Mouse (Mus musculus) neural tube, embryonic 15.5 days (tissue): Measurements from ENCODE around the gene Atp6v1d. TPM values are rescaled to one million over a fixed set of nuclear protein-coding genes. Genes with fewer than 3 reads are reported as not detected.
A peak's percentile ranks its signal among the peaks of the same experiment; 100 is the strongest.

Source experiments
- ATAC-seq: fragments of 200-750 bp; cut with Nextera tagmentation; 2 replicates; pipeline ENCODE4 v1.8.0; 2017; ENCODE audit warnings: mild to moderate bottlenecking, moderate TSS enrichment, moderate library complexity; ENCODE audit not compliant: low FRiP score
- H3K27ac ChIP-seq: fragments of 300-500 bp; sonication (generic); replicated peaks from 2 replicates; pipeline ENCODE4 v1.5.1; 2015; ENCODE audit warnings: mild to moderate bottlenecking, inconsistent platforms
- H3K27me3 ChIP-seq: fragments of 300-500 bp; sonication (generic); replicated peaks from 2 replicates; pipeline ENCODE4 v1.6.1; 2015; ENCODE audit warnings: inconsistent platforms
- H3K36me3 ChIP-seq: fragments of 300-500 bp; sonication (generic); 2 replicates; pipeline ENCODE4 v1.6.1; 2015; ENCODE audit warnings: inconsistent platforms
- H3K4me1 ChIP-seq: fragments of 300-500 bp; sonication (generic); 2 replicates; pipeline ENCODE4 v1.6.1; 2015; ENCODE audit warnings: inconsistent platforms
- H3K4me2 ChIP-seq: fragments of 300-500 bp; sonication (generic); 2 replicates; pipeline ENCODE4 v1.6.1; 2015; ENCODE audit warnings: inconsistent platforms, mild to moderate bottlenecking, moderate library complexity
- H3K4me3 ChIP-seq: fragments of 300-500 bp; sonication (generic); replicated peaks from 2 replicates; pipeline ENCODE4 v1.5.1; 2015; ENCODE audit warnings: mild to moderate bottlenecking, inconsistent platforms
- H3K9ac ChIP-seq: fragments of 300-500 bp; sonication (generic); replicated peaks from 2 replicates; pipeline ENCODE4 v1.6.1; 2015; ENCODE audit warnings: mild to moderate bottlenecking, inconsistent platforms
- H3K9me3 ChIP-seq: fragments of 300-500 bp; sonication (generic); replicated peaks from 2 replicates; pipeline ENCODE4 v1.6.1; 2016; ENCODE audit warnings: inconsistent platforms
- WGBS: fragments of 180-500 bp; shearing (Covaris S2); methylation state at CpG from one replicate; pipeline ENCODE4 v1.1.7; 2015; ENCODE audit warnings: mixed read lengths; 5-methylcytosine and 5-hydroxymethylcytosine counted together
- polyA plus RNA-seq: library from polyadenylated mRNA; unstranded; fragments of >200 nt; fragmentation: Nextera tagmentation; extraction: Ambion mirVana; gene quantifications from 2 replicates; pipeline ENCODE4 v1.2.1, GENCODE M21; 2015

Gene Atp6v1d
- polyA plus RNA-seq = 111 and 125 TPM in 2 replicates

DNA sequence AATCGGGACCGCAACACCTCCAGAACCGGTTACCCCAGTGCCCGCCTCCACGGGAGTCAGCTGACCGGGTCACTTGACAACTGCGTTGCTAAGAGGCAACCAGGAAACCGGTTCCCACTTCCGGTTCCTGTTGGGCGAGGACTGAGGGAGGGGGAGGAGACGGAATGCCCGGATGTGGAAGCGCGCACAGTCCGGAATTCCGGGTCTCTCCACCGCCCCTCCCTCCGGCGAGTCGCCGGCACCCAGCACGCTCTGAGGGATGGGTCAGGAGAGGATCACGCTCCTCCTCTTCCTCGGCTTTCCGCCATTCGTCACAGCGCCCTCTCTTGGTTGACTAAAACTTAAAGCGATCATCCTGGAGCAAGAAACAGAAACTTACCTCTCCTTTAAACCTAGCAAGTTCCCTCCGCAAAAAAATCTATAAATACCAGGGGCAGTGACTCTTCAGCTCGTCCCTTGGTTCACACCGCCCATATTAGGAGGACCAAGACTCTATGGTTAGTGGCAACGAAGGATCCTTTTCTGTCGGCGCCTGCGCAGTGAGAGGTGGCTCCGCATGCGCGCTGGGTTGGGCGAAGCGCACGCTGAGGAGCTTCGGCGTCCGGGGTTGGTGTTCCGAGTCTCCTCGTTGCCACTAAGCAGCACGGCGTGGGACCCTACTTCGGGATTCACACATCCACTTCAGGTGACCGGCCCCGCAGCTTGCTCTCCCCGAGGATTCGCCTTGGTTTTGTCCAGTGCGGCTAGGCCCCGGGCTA lies at the start of gene Atp6v1d, which contains the start of gene Eif2s1:
TSS of gene Atp6v1d (minus strand) at position 143 of the 758 bp plus-strand sequence.
TSS of gene Eif2s1 (plus strand) at position 324 of the 758 bp plus-strand sequence.
- Histone ChIP-seq H3K27me3 (no peaks in the 10 kb centered on the region), H3K27ac (peak within 1 kb of the TSS; percentile 91), H3K9me3 (no peaks in the 10 kb centered on the region), H3K36me3 (0 out of 2 replicates have a peak, but pooled peaks cover 6% of the 10 kb centered on the region), H3K4me1 (peaks cover 45% of the 10 kb centered on the region), H3K9ac (peak within 1 kb of the TSS; percentile 81), H3K4me2 (peak within 1 kb of the TSS; percentile 92), H3K4me3 (peak within 1 kb of the TSS; percentile 96)
- peak; percentile 100 for ATAC-seq
- under 1% methylated on average over 55 of the region's 55 CpGs for WGBS

DNA sequence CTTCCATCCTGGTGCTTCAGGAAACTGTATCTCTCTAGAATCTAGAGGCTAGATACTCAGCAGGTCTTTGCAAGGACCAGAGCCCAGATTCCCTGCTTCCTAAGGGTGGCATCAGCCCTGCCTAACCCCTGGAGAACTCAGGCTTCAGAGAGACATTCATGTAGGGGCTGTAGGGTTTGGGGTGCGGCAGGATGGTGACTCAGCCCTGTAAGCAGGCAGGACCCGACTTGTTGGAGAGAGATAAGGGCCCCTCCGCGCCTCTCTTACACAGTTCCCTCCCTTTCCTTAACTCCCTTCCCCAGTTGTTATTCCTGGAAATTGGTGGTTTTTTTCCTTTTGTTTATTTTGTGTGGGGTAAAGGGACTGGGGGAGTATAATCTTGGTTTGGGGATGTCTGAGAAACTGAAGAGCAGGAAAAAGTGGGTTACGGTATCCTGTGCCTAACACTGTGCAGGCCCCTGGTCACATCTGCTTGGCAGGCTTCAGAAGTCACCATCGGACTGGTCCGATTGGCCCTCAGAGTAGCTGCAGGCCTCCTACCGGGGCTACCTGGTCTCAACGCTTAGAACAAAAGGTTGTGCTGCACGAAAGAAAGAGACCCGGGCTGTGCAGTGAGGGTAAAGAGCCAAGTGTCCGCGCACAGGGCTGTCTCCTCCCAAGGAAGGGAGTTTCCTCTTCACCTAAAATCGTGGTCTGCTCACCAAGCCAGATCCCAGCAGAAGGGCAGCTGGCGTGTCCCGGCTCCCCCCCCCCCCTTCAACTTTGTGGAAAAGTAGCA lies 49.4 kb upstream of the Atp6v1d start:
- Histone ChIP-seq H3K4me2 (peak overlapping the region; percentile 63), H3K4me3 (peak overlapping the region; percentile 33), H3K4me1 (peaks cover 20% of the 10 kb centered on the region), H3K9me3 (no peaks in the 10 kb centered on the region), H3K27me3 (peaks cover 67% of the 10 kb centered on the region), H3K9ac (peak overlapping the region; percentile 26; the same call in 1 of the 2 replicates), H3K27ac (no peak overlapping the region), H3K36me3 (no peaks in the 10 kb centered on the region)
- ATAC-seq = no peak
- WGBS = 15% methylated on average over 16 of the region's 16 CpGs

DNA sequence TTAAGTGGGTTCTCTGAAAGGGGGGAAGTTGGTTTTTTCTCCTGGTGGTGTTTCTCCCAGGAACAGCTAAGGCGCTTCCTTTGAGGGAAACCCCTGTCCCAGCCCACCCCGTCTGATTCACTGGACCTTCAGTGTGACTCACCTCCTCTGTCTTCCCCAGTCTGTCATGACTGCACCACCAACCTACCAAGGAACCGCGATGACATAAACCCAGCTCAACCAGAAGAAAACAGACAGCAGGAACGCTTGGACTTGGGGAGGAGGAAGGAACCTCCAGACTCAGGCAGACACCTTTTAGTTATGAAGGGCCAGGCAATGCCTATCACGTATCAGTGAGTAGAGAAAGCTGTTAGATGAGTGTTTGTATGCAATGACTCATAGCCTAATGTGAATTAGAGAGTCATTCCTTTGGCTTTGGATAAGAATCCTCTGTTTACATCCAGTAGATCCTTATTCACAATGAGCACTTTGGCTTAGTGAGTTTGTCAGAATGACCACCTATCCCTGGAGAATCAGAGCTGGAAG lies 46.7 kb upstream of the Atp6v1d start:
- no peak overlapping the region for H3K4me2 ChIP-seq
- H3K27me3 ChIP-seq = peaks cover 57% of the 10 kb centered on the region
- no peaks in the 10 kb centered on the region for H3K36me3 ChIP-seq
- H3K9me3 ChIP-seq = no peaks in the 10 kb centered on the region
- no peak overlapping the region for H3K27ac ChIP-seq
- H3K4me3 ChIP-seq = no peak overlapping the region
- WGBS = 82% methylated on average over 6 of the region's 6 CpGs
- peaks cover 20% of the 10 kb centered on the region for H3K4me1 ChIP-seq
- H3K9ac ChIP-seq = no peak overlapping the region
- ATAC-seq = no peak

DNA sequence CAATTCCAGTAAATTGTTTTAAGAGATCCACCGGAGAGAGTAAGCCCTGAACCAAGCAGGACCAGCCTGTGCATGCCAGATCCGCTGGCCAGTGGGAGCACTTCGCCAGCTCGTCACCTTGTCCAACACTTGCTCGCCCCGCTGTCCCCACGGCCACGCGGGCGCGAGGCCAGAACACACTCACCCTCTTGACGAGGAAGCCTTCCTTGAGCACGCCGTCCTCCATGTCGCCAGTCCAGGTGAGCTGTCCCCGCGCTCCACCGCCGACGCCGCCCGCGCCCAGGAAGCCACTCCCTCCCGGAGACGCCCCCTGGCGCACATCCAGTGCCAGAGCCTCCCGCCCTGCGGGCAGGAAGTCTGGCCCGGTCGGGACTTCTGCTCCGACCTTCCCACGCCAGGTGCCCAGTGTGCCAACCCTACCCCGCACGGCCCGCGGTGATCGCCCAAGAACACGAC lies 45.3 kb upstream of the Atp6v1d start, which contains the start of gene Plek2:
TSS of gene Plek2 (minus strand) at position 258 of the 456 bp plus-strand sequence.
- peaks cover 46% of the 10 kb centered on the region for H3K27me3 ChIP-seq
- H3K9me3 ChIP-seq = no peaks in the 10 kb centered on the region
- H3K4me3 ChIP-seq = peak within 1 kb of the TSS; percentile 49
- WGBS = 2% methylated on average over 38 of the region's 38 CpGs
- no peaks in the 10 kb centered on the region for H3K36me3 ChIP-seq
- H3K4me2 ChIP-seq = peak within 1 kb of the TSS; percentile 97
- H3K9ac ChIP-seq = peak within 1 kb of the TSS; percentile 53
- no peak within 1 kb of the TSS for H3K27ac ChIP-seq
- peak; percentile 61; the same call in 1 of the 2 replicates for ATAC-seq
- peaks cover 14% of the 10 kb centered on the region for H3K4me1 ChIP-seq

DNA sequence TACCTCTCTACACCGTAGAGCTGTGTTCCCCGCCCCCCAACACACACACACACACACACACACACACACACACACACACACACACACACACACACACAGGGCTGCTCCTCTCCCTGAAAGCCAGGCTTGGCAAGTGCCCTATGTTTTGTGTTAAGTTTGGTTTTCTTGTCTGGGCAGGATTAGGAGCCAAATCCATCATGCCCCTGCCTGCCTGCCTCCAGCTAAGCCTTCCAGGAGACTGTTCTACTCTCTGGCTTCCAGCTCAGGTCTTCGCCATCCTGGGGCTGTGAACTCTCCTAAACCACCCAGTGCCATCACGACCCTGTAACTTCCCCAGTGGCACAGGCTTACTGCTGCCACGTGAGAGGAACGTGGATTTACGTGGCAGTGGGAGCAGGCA lies 43.1 kb upstream of the Atp6v1d start:
- no peak overlapping the region for H3K27ac ChIP-seq
- H3K36me3 ChIP-seq = no peaks in the 10 kb centered on the region
- no peak overlapping the region for H3K9ac ChIP-seq
- H3K4me3 ChIP-seq = no peak overlapping the region
- WGBS = 90% methylated on average over 7 of the region's 7 CpGs
- H3K4me1 ChIP-seq = peaks cover 5% of the 10 kb centered on the region
- no peak for ATAC-seq
- peaks cover 25% of the 10 kb centered on the region for H3K27me3 ChIP-seq
- no peaks in the 10 kb centered on the region for H3K9me3 ChIP-seq
- H3K4me2 ChIP-seq = no peak overlapping the region

DNA sequence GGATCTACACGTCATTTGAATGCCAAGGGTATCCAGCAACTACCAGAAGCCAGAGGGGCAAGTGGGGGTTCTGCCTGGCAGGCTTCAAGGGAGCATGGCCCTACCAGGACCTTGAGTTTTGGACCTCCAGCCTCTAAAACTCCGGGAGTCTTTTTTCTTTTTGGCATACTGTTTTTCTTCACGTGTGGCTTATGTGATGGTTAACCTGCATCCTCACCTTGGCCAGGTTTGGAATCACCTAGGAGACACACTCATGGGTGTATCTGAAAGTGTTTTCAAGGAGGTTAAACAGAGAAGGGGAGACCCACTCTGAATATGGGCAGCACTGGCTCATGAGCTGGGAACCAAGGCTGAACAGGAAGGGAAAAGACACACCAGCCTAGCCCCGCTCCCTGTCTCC lies 41.9 kb upstream of the Atp6v1d start:
- no peak for ATAC-seq
- Histone ChIP-seq H3K4me1 (peaks cover 5% of the 10 kb centered on the region), H3K4me2 (no peak overlapping the region), H3K36me3 (no peaks in the 10 kb centered on the region), H3K27ac (no peak overlapping the region), H3K4me3 (no peak overlapping the region), H3K27me3 (peaks cover 17% of the 10 kb centered on the region), H3K9ac (no peak overlapping the region), H3K9me3 (no peaks in the 10 kb centered on the region)
- WGBS = 80% methylated on average over 4 of the region's 4 CpGs

DNA sequence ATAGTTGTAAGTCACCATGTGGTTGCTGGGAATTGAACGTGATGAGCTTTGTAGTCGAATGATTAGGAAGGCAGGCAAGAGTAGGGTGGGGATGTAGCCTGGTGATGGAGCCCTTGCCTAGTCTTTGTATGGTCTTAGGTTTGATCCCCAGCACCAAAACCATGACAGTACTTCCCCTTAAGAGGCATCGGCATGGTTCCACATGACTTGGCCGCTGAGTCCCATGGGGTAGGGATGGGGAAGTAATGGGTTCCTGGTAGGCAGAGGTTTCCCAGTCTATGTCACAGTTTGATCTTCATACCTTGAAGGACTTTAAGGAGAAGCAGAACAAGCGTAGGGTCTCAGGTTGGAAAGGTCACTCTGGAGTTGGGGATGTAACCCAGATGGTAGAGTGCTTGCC lies 40.0 kb upstream of the Atp6v1d start:
- H3K4me3 ChIP-seq = no peak overlapping the region
- 92% methylated on average over 5 of the region's 5 CpGs for WGBS
- no peaks in the 10 kb centered on the region for H3K9me3 ChIP-seq
- 0 out of 2 replicates have a peak, but pooled peaks cover under 1% of the 10 kb centered on the region for H3K27me3 ChIP-seq
- no peak overlapping the region for H3K27ac ChIP-seq
- H3K9ac ChIP-seq = no peak overlapping the region
- H3K4me1 ChIP-seq = no peaks in the 10 kb centered on the region
- ATAC-seq = no peak
- H3K36me3 ChIP-seq = no peaks in the 10 kb centered on the region
- H3K4me2 ChIP-seq = no peak overlapping the region

DNA sequence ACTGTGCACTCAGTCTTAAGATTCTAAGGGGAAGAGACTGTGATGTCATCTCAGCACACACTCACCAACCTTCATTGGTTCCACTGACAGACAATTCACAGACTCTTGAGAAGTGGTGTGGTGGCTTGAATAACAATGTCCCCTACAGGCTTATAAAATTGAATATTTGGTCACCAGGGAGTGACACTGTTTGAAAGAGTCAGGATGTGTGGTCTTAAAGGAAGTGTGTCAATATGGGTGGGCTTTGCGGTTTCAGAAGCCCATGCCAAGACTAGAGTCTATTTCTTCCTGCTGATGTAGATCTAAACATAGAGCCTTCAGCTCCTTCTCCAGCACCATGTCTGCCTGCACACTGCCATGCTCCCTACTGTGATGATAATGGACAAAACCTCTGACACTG lies 36.4 kb upstream of the Atp6v1d start:
- Histone ChIP-seq H3K4me3 (no peak overlapping the region), H3K27ac (no peak overlapping the region), H3K4me2 (no peak overlapping the region), H3K9ac (no peak overlapping the region), H3K36me3 (no peaks in the 10 kb centered on the region), H3K4me1 (no peaks in the 10 kb centered on the region), H3K9me3 (no peaks in the 10 kb centered on the region), H3K27me3 (no peaks in the 10 kb centered on the region)
- WGBS = 97% methylated on average over 1 of the region's 1 CpGs
- no peak for ATAC-seq

DNA sequence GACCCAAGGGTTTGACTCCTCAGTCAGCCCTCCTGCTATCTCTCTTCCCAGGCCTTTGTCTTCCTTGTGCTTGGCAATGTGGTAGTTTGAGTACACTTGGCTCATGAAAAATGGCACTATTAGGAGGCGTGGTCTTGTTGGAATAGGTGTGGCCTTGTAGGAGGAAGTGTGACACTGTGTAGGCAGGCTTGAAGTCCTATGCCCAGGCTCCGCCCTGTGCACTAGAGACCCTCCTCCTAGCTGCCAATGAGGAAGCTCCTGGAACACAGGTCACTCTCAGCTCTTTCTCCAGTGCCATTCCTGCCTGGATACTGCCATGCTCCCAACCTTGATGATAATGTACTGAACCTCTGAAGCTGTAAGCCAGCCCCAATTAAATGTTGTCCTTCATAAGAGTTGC lies 29.7 kb upstream of the Atp6v1d start:
- Histone ChIP-seq H3K9ac (no peak overlapping the region), H3K4me1 (no peaks in the 10 kb centered on the region), H3K4me2 (no peak overlapping the region), H3K9me3 (no peaks in the 10 kb centered on the region), H3K36me3 (peaks cover 10% of the 10 kb centered on the region), H3K4me3 (no peak overlapping the region), H3K27ac (no peak overlapping the region), H3K27me3 (no peaks in the 10 kb centered on the region)
- no peak for ATAC-seq
- WGBS = 89% methylated on average over 2 of the region's 2 CpGs

DNA sequence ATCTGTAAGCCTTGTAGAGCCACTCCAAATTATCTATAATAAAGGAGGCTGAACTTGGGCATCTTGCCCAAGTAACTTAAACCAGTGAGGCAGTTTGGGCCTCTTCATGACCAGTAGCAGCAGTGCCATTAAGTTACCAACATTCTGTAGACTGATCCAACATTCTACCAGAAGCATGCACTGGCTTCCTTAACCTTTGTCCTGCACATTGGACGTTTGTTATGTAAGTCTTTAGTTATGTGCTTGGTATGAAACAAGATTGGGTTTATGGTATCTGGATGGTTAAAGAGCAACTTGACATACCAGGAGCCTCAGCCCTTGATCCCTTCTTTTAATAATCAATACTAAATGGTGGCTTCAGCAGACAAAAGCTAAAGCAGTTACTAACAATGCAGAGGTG lies 28.6 kb upstream of the Atp6v1d start:
- no peaks in the 10 kb centered on the region for H3K9me3 ChIP-seq
- H3K4me1 ChIP-seq = no peaks in the 10 kb centered on the region
- peaks cover 19% of the 10 kb centered on the region for H3K36me3 ChIP-seq
- no peak overlapping the region for H3K4me3 ChIP-seq
- H3K9ac ChIP-seq = no peak overlapping the region
- H3K4me2 ChIP-seq = no peak overlapping the region
- no peak for ATAC-seq
- 78% methylated on average over 1 of the region's 1 CpGs for WGBS
- no peaks in the 10 kb centered on the region for H3K27me3 ChIP-seq
- H3K27ac ChIP-seq = no peak overlapping the region

DNA sequence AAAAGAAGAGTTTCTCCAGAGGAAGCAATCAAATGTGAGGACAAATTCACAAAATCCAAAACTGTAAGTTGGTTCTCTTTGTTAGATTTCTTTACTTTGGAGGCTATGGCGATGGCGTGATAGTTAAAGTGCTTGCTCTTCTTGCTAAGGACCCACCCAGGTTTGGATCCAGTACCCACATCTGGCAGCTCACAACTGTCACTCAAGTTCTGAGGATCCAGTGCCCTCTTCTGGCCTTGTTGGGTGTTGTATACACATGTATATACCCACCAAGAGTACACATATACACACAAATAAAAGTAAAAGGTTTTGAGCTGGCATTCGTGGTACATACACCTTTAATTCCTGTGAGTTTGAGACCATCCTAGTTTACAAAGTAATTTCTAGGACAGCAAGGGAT lies 13.1 kb upstream of the Atp6v1d start:
- 98% methylated on average over 3 of the region's 3 CpGs for WGBS
- ATAC-seq = no peak
- H3K4me3 ChIP-seq = no peak overlapping the region
- no peaks in the 10 kb centered on the region for H3K27me3 ChIP-seq
- no peaks in the 10 kb centered on the region for H3K9me3 ChIP-seq
- no peak overlapping the region for H3K9ac ChIP-seq
- H3K27ac ChIP-seq = no peak overlapping the region
- no peaks in the 10 kb centered on the region for H3K4me1 ChIP-seq
- peaks cover 47% of the 10 kb centered on the region for H3K36me3 ChIP-seq
- no peak overlapping the region for H3K4me2 ChIP-seq
